Mouse (Mus musculus): ENCODE measurements around the gene Wdr27.

Wdr27 gene

DNA sequence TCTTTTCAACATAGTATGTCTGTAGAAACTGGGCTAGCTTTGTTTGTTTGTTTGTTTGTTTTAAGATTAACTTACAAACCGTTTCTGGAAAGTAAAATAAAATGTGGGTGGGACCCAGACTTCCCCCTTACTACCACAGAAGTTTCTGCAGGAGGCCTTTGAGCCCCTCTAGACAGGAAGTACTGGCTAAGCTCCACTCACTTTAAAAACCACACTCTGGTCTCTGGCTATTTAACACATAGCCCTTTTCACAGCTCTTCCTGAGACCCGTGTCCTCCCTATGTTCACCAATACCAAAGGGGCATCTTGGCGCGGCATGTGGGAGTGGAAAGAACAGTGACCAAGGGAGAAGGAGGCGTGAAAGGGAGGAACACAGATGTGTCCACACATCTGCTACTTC is 127.7 kb downstream of the Wdr27 start:
- no peak for DNase-seq

DNA sequence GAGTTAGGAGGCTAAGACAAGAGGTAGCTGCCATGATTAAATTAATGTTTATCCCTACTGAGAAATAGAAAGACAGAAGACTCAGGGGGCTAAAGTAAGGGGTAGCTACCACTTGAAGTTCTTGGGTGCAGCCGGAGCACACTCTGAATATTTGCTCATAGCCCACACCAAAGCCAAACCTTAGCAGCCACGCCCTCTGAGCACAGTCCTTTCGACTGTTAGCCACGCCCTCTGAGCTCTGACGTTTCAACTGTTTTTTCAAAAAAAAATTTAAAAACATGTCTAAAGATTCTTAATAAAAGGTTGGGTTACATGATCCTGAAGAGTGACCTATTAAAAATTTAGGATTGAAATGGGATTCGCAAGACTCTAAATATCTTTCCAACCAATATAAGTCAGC is 130.3 kb downstream of the Wdr27 start:
- no peak for DNase-seq

DNA sequence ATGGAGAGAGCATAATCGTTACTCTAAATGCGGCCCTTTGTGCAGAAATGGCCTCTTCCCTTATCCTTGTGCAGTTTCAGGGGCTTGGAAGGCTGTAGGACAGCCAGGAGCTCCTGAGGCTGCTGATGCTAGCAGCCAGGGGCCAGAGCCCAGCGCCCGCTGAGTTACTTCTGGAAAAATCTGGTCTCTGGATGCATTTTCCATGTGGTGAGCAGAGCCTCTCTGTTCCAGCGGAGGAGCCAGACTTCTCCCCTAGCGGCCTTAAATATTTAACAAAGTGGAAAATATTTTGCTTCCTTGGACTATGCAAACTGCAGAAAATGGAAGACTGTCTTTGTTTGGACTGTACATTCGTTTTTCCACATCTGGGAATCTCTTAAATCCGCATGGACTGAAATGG is 130.9 kb downstream of the Wdr27 start:
- DNase-seq: no peak

DNA sequence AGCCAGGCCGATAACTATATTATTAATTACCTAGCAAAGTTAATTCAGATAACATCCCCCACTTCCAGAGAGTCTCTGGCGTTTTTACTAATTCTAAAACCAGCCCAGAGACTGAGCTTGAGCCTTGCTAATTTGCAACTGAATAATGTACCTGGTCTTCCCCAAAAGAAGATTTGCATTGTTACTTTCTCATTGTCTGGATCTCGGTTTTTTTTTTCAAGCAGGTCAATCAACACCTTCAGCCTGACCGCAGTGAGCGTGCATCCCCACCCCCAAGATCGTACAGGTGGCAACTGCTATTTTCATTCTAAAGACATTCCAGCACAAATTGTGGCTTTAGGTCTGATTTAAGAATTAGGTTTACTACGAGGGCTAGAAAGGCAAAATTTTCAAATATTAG is 136.2 kb downstream of the Wdr27 start:
- no peak for DNase-seq

DNA sequence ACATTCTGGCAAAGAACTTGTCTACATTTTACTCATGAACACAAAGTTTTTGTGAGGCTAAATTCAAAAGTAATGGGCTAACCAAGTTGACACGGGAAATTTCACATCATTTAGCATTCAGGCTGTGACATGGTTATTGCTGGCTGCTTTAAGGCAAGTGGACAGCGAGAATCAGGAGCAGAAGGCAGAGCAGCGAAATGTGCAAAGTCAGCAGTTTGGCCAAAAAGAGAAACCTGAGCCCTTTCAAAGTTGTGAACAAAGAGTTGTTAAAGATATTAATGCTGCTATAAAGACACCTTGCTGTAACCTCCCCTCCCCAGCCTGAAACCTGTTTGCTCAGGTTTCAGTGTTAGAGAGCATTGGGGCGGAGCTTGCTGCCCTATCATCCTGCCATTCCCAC is 143.7 kb downstream of the Wdr27 start:
- no peak for DNase-seq

DNA sequence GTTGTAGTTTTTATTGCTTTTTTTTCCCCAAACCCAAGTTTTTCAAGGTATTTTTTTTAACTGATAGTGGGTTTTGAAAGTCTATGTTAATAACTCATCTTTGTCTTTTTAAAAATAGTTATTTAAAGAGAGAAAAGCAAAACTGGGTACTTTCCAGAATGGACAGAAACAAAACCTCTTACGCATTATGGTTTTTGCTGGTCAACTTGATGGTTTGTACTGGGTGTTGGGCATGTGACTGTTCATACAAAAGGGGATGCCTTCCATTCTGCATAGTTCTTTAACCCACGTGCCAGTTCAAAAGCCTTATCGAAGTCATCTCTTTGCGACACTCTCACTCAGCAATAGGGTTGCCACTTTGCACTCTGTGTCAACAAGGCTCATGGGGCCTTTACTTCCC is 147.9 kb downstream of the Wdr27 start:
- DNase-seq: no peak

DNA sequence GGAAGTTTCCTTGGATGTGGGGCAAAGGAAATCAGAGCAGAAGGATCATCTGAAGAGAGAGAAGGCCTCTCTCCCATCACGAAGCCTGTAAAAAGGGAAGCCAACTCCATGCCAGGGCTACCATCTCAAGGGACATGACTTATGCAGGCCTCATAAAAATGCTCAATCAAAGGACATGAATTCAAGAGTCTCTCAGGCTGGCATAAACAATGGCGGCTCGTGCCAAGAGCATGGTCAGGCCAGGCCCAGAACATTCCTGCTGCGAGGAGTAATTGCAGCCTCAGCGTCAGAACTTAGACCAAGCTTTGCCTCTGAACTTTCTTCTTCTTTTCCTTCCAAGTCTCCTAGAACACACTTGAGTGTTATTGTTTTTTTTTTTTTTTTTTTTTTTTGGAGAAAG is 163.6 kb downstream of the Wdr27 start:
- DNase-seq: no peak

DNA sequence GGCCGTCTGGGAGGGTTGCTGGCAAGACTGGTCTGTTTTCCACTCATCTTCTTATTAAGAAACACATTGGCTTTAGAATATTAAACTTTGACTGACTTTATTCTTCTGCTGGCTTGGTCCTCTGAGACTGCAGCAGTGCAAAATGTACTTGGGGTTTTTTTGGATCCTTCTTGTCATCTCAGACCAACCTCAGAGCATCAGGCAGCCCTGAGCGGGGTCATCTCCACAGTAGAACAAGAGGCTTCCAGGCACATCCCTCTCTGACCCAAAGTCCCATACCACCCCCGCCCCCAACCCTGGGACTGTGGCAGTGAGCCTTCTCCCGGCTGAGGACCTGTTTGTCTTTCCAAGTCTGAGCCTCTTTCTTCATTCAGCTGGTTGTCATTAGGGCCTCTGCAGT is 171.6 kb downstream of the Wdr27 start:
- DNase-seq: no peak

DNA sequence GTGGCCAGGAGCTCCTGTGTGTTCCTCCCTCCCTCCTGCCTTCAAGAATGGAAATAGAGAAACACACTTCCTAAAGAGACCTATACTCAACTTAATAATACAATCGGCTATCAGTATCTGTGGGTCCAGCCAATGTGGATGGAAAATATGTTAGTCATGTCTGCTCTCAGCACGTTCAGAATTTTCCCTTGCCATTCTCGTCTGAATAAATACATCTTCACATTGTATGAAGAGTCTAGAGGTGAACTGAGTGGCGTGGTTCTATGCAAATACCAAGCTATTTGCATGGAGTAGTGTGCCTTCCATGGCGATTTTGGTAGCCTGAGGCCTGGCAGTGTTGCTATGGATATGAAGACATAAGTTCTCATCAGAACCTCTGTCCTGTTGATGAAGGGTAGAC is 172.6 kb downstream of the Wdr27 start:
- no peak for DNase-seq
